Mouse (Mus musculus) layer of hippocampus, postnatal 25 days (tissue): ENCODE measurements around the gene Vcan. TPM values are rescaled to one million over a fixed set of nuclear protein-coding genes. Genes with fewer than 3 reads are reported as not detected.

Source experiments
- DNase-seq, 2 experiments: peaks; one replicate each; pipeline ENCODE4 v3.0.0; 2022; ENCODE audit warnings: mixed read lengths in 2 of 2, low spot score in 1 of 2; ENCODE audit errors: extremely low spot score in 1 of 2
- total RNA-seq, 2 experiments: library from RNA; stranded (reverse); gene quantifications; 2 replicates each; pipeline ENCODE4 v1.2.3; 2021

The Vcan gene
- total RNA-seq, 2 experiments from 2014 or later: 17.5 to 17.7 TPM

DNA sequence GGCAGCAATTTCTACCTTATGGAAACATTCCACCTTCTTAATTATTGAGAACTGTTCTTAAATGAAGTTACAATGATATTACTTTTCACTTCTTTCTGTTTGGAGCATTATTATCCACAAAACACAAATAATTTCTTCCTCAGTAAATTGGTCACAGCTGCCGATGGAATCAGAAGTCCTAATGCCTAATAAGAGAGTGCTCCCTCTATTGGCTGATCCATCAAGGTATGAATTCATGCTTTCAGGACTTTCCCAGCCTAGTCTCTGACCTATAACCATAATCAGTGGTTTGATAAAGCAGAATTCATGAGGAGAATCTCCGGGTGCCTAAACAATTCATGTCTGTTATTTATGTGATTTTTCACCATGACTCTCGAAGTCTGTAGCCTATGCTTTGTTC is 123.2 kb downstream of the Vcan start:
- DNase-seq: no peak

DNA sequence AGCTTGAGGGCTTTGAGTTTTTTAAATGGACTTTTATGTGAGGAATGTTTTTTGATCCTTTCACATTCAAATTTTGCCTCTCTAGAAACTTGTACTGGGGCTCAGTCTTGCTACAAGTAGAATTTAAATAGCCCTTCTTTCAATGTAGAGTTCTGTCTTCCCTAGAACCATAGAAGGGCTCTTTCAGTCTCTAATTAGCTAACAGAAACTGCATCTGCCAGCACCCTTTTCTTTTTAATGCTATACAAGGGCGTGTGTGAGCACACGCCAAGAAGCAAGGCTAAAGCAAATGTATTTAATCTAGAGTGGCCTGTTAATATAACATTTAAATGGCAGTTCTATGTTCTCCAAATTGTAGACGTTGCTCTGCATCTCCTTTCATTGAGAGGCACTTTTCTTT is 134.9 kb downstream of the Vcan start:
- DNase-seq: no peak

Other genes starting within 250 kb of the Vcan start
- gene Hapln1, start 202.7 kb downstream of the Vcan start, total RNA-seq: 10 to 100 TPM; 42.9 to 49.5 TPM